Mouse (Mus musculus): ENCODE data around the gene Gna12.

DNA sequence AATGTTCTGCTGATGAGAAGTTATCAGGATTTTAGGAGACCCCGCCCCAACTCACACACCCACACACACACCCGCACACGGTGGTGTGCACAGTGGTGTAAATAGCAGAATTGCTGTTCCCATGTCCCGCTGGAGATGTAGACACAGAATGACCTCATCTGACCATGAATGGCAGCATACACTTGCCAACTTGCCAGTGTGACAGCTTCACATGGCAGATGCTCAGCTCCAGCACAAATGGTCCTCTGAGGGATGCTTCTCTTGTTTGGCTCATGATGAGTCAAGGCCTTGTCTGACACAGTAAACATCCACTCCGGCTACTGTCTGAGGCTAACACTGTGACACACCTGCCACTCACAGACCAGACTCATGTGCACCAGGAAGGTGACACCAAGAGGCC lies 61.9 kb downstream of the Gna12 start:
- TF ChIP-seq CTCF (IDR thresholded peaks at IDR 0.05; ENCODE audit: borderline replicate concordance, extremely low read depth, insufficient read depth, insufficient read length), result no peak
- no peak for TF ChIP-seq POLR2A (IDR thresholded peaks at IDR 0.05; ENCODE audit: borderline replicate concordance, extremely low read depth, insufficient read depth, insufficient read length, poor library complexity, severe bottlenecking)
